Mouse (Mus musculus): ENCODE data around the gene Fam126a.

GRCm38 (mm10) chr5:23911556-23911955 is 118.9 kb downstream of the Fam126a start:
- TF ChIP-seq POLR2A (IDR thresholded peaks at IDR 0.05; ENCODE audit: insufficient read depth, low read depth, low read length) (no peak), CTCF (IDR thresholded peaks at IDR 0.05) (no peak)

All from heart, adult 2 months (tissue).